Mouse (Mus musculus) neural tube, embryonic 15.5 days (tissue): ENCODE results near the gene Rinl. TPM values are rescaled to one million over a fixed set of nuclear protein-coding genes. Genes with fewer than 3 reads are reported as not detected.

Experiments used
- ATAC-seq: fragments of 200-750 bp; cut with Nextera tagmentation; 2 replicates; pipeline ENCODE4 v1.8.0; 2017; ENCODE audit warnings: mild to moderate bottlenecking, moderate TSS enrichment, moderate library complexity; ENCODE audit not compliant: low FRiP score
- H3K27ac ChIP-seq: fragments of 300-500 bp; sonication (generic); replicated peaks from 2 replicates; pipeline ENCODE4 v1.5.1; 2015; ENCODE audit warnings: mild to moderate bottlenecking, inconsistent platforms
- H3K27me3 ChIP-seq: fragments of 300-500 bp; sonication (generic); replicated peaks from 2 replicates; pipeline ENCODE4 v1.6.1; 2015; ENCODE audit warnings: inconsistent platforms
- H3K36me3 ChIP-seq: fragments of 300-500 bp; sonication (generic); 2 replicates; pipeline ENCODE4 v1.6.1; 2015; ENCODE audit warnings: inconsistent platforms
- H3K4me1 ChIP-seq: fragments of 300-500 bp; sonication (generic); 2 replicates; pipeline ENCODE4 v1.6.1; 2015; ENCODE audit warnings: inconsistent platforms
- H3K4me2 ChIP-seq: fragments of 300-500 bp; sonication (generic); 2 replicates; pipeline ENCODE4 v1.6.1; 2015; ENCODE audit warnings: inconsistent platforms, mild to moderate bottlenecking, moderate library complexity
- H3K4me3 ChIP-seq: fragments of 300-500 bp; sonication (generic); replicated peaks from 2 replicates; pipeline ENCODE4 v1.5.1; 2015; ENCODE audit warnings: mild to moderate bottlenecking, inconsistent platforms
- H3K9ac ChIP-seq: fragments of 300-500 bp; sonication (generic); replicated peaks from 2 replicates; pipeline ENCODE4 v1.6.1; 2015; ENCODE audit warnings: mild to moderate bottlenecking, inconsistent platforms
- H3K9me3 ChIP-seq: fragments of 300-500 bp; sonication (generic); replicated peaks from 2 replicates; pipeline ENCODE4 v1.6.1; 2016; ENCODE audit warnings: inconsistent platforms
- WGBS: fragments of 180-500 bp; shearing (Covaris S2); methylation state at CpG from one replicate; pipeline ENCODE4 v1.1.7; 2015; ENCODE audit warnings: mixed read lengths; 5-methylcytosine and 5-hydroxymethylcytosine counted together
- polyA plus RNA-seq: library from polyadenylated mRNA; unstranded; fragments of >200 nt; fragmentation: Nextera tagmentation; extraction: Ambion mirVana; gene quantifications from 2 replicates; pipeline ENCODE4 v1.2.1, GENCODE M21; 2015

The Rinl gene
- polyA plus RNA-seq, 1 experiment from 2014 or later: 2.9 TPM

GRCm38 (mm10) chr7:28801901-28802670, 13.3 kb downstream of the Rinl start:
- Histone ChIP-seq H3K9ac (no peak overlapping the region), H3K27me3 (no peaks in the 10 kb centered on the region), H3K9me3 (no peaks in the 10 kb centered on the region), H3K4me3 (no peak overlapping the region), H3K4me2 (no peak overlapping the region), H3K36me3 (no peaks in the 10 kb centered on the region), H3K27ac (peak overlapping the region; percentile 74), H3K4me1 (peaks cover 8% of the 10 kb centered on the region)
- WGBS: 15% methylated on average over 10 of the region's 10 CpGs
- no peak for ATAC-seq

DNA sequence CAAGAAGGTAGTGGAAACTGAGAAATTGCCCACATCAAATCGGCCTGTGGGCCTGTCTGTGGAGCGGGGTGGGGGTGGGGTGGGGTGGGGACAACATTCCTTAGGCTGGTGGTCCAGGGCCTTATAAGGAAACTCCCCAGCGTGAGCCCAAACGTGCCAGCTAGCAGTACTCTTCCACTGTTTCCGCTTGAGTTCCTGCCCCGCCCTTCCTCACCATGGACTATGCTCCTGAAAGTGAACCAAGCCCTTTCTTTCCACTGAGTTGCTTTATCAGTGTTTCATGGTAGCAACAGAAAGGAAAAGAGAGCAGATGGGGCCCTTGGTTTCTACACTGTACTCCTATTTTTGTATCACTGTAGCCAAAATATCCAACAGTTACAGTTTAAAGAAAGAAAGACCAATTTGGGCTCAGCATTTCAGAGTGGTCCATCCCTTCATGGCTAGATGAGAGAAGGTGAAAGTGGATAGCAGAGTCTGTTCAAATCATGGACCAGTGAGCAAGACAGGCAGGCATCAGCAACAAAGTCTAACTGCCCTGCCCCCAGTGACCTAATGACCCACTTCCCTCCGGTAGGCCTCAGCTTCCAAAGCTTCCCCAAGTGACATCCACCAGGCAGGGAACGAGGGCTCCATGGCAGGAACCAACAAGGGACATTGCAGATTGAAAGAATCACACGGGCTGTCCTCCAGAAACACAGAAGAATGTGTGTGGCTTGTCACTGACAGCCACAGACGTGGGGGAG, 14.2 kb downstream of the Rinl start:
- no peak overlapping the region for H3K4me3 ChIP-seq
- no peaks in the 10 kb centered on the region for H3K27me3 ChIP-seq
- no peak overlapping the region for H3K9ac ChIP-seq
- H3K36me3 ChIP-seq: no peaks in the 10 kb centered on the region
- H3K9me3 ChIP-seq: no peaks in the 10 kb centered on the region
- H3K4me1 ChIP-seq: peaks cover 14% of the 10 kb centered on the region
- ATAC-seq: no peak
- H3K27ac ChIP-seq: peak overlapping the region; percentile 74
- H3K4me2 ChIP-seq: no peak overlapping the region
- WGBS: 10% methylated on average over 10 of the region's 10 CpGs

DNA sequence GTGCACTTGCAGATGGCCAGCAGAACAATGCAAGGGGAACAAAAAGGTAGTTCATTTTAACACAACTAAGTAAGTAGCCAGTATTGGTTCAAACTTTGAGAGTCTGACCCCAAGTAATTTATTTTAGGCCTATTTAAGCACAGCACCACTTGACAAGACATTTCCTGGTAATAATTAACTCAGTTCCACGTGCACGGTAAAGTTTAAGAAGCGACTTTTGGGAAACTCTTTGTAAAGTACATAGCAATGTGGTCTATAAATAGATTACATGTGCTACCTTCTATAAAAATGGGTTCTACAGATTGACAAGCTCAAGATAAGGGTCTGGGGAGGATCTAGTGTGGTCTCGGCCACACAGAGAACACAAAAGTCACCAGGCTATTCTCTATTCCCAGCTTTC, 15.0 kb downstream of the Rinl start:
- Histone ChIP-seq H3K4me1 (peaks cover 18% of the 10 kb centered on the region), H3K27me3 (no peaks in the 10 kb centered on the region), H3K9ac (no peak overlapping the region), H3K4me2 (no peak overlapping the region), H3K36me3 (no peaks in the 10 kb centered on the region), H3K4me3 (no peak overlapping the region), H3K27ac (peak overlapping the region; percentile 74; the same call in 1 of the 2 replicates), H3K9me3 (no peaks in the 10 kb centered on the region)
- 39% methylated on average over 4 of the region's 4 CpGs for WGBS
- no peak for ATAC-seq

DNA sequence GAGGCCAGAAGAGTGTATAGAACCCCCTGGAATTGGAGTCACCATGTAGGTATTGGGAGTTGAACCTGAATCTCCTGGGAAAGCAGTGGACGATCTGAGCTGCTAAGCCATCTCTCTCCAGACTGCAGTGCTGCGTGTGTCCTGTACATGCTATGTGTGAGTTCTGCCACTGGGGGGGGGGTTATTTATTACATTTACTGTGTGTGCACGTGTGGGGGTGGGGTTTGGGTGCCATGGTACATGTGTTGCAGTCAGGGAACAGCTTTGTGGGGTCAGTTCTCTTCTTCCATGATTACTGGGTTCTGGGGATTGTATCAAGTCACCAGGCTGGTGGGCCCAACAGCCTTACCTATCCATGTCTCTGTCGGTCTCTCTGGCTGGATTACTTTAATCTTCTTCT, 18.1 kb downstream of the Rinl start:
- Histone ChIP-seq H3K9ac (no peak overlapping the region), H3K4me2 (no peak overlapping the region), H3K36me3 (no peaks in the 10 kb centered on the region), H3K27ac (no peak overlapping the region), H3K27me3 (no peaks in the 10 kb centered on the region), H3K4me1 (peaks cover 20% of the 10 kb centered on the region), H3K4me3 (no peak overlapping the region), H3K9me3 (no peaks in the 10 kb centered on the region)
- 73% methylated on average over 4 of the region's 4 CpGs for WGBS
- no peak for ATAC-seq

GRCm38 (mm10) chr7:28807641-28808220, 19.0 kb downstream of the Rinl start:
- no peaks in the 10 kb centered on the region for H3K36me3 ChIP-seq
- peaks cover 28% of the 10 kb centered on the region for H3K4me1 ChIP-seq
- WGBS: 41% methylated on average over 6 of the region's 8 CpGs
- peak overlapping the region; percentile 83 for H3K4me3 ChIP-seq
- no peak for ATAC-seq
- H3K4me2 ChIP-seq: peak overlapping the region; percentile 87
- H3K9me3 ChIP-seq: no peaks in the 10 kb centered on the region
- H3K27me3 ChIP-seq: no peaks in the 10 kb centered on the region
- peak overlapping the region; percentile 100 for H3K27ac ChIP-seq
- peak overlapping the region; percentile 83 for H3K9ac ChIP-seq

DNA sequence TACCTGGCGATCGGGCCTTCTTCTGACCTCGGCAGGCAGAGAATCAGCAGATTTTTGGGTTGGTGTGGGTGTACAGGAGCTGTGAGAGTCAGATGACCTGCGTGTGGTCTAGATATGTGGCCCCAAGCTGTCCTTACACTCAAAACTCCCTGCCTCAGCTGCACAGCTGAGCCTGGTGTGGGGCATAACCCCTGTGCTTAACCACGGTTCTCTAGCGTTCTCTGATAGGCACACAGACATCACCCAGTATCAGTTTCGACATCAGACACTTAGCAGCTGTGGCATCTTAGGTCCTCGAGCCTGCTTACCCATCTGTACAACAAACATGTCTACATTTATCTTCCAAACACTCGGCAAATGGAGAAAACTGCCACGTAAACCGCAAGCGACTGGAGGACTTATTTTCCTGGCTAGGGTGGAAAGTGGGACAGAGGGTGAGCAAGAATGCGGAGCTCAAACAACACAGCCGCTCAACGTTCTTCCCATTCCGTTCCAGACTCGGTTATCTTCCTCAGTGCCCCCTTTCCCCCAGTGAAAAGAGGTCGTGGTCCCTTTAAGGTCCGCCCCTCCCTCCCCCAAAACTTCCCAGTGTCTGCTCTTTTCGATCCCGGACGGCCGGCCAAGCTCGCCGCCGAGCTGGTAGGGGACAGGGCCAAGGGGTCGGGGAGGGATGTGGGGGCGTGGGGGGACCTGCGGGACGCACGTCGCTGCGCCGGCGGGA, 19.6 kb downstream of the Rinl start, which contains the start of gene Hnrnpl:
Hnrnpl (plus strand) TSS at position 321 of the 721 bp plus-strand sequence.
- H3K27ac ChIP-seq: peak within 1 kb of the TSS; percentile 100
- H3K9me3 ChIP-seq: no peaks in the 10 kb centered on the region
- peak within 1 kb of the TSS; percentile 87 for H3K4me2 ChIP-seq
- H3K9ac ChIP-seq: peak within 1 kb of the TSS; percentile 83
- peak within 1 kb of the TSS; percentile 83 for H3K4me3 ChIP-seq
- peaks cover 6% of the 10 kb centered on the region for H3K36me3 ChIP-seq
- ATAC-seq: peak; percentile 2; the same call in 1 of the 2 replicates
- H3K4me1 ChIP-seq: peaks cover 28% of the 10 kb centered on the region
- no peaks in the 10 kb centered on the region for H3K27me3 ChIP-seq
- WGBS: 3% methylated on average over 34 of the region's 35 CpGs

DNA sequence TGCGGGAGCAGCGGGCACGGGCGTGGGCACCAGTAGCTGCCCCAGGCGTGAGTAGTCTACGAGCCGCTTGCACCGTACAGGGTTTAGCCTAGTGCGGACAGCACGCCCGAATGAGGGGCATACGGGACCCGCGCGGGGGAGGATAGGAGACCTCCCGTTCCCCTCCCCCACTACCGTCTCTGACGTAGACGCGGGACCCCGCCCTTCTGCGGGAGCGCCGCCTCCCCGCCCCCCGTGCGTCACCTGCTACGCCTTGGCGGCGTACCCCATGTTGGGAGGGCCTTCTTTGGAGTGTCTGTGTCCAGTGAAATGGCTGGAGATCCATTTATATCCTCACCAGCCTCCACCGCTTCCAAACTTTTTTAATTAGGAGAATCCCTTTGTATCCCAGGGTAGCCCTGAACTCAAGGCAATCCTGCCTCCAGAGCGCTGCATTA, 20.2 kb downstream of the Rinl start:
- no peaks in the 10 kb centered on the region for H3K9me3 ChIP-seq
- peak overlapping the region; percentile 87 for H3K4me2 ChIP-seq
- H3K36me3 ChIP-seq: peaks cover 12% of the 10 kb centered on the region
- H3K4me3 ChIP-seq: peak overlapping the region; percentile 83
- H3K27me3 ChIP-seq: no peaks in the 10 kb centered on the region
- peaks cover 32% of the 10 kb centered on the region for H3K4me1 ChIP-seq
- H3K27ac ChIP-seq: peak overlapping the region; percentile 100
- WGBS: under 1% methylated on average over 32 of the region's 32 CpGs
- peak; percentile 58 for ATAC-seq
- H3K9ac ChIP-seq: peak overlapping the region; percentile 83

GRCm38 (mm10) chr7:28809401-28810089, 20.8 kb downstream of the Rinl start:
- peak overlapping the region; percentile 100 for H3K27ac ChIP-seq
- H3K27me3 ChIP-seq: no peaks in the 10 kb centered on the region
- under 1% methylated on average over 35 of the region's 35 CpGs for WGBS
- peak overlapping the region; percentile 83 for H3K9ac ChIP-seq
- peak; percentile 33 for ATAC-seq
- peaks cover 18% of the 10 kb centered on the region for H3K36me3 ChIP-seq
- H3K4me1 ChIP-seq: peaks cover 33% of the 10 kb centered on the region
- H3K4me2 ChIP-seq: peak overlapping the region; percentile 87
- no peaks in the 10 kb centered on the region for H3K9me3 ChIP-seq
- peak overlapping the region; percentile 83 for H3K4me3 ChIP-seq

GRCm38 (mm10) chr7:28810107-28811066, 21.6 kb downstream of the Rinl start:
- Histone ChIP-seq H3K9ac (peak overlapping the region; percentile 83), H3K4me3 (peak overlapping the region; percentile 83), H3K4me2 (peak overlapping the region; percentile 87), H3K36me3 (peaks cover 26% of the 10 kb centered on the region), H3K4me1 (peaks cover 40% of the 10 kb centered on the region), H3K9me3 (no peaks in the 10 kb centered on the region), H3K27ac (peak overlapping the region; percentile 100), H3K27me3 (no peaks in the 10 kb centered on the region)
- ATAC-seq: peak; percentile 93
- WGBS: under 1% methylated on average over 69 of the region's 70 CpGs

- H3K4me2 ChIP-seq: peak overlapping the region; percentile 77
- under 1% methylated on average over 37 of the region's 40 CpGs for WGBS
- H3K9me3 ChIP-seq: no peaks in the 10 kb centered on the region
- H3K4me1 ChIP-seq: peaks cover 48% of the 10 kb centered on the region
- H3K27ac ChIP-seq: peak overlapping the region; percentile 100
- peak overlapping the region; percentile 83 for H3K4me3 ChIP-seq
- peak overlapping the region; percentile 65 for H3K9ac ChIP-seq
- peaks cover 35% of the 10 kb centered on the region for H3K36me3 ChIP-seq
- H3K27me3 ChIP-seq: no peaks in the 10 kb centered on the region
- ATAC-seq: peak; percentile 48
Measured at GRCm38 (mm10) chr7:28811228-28811627, 22.5 kb downstream of the Rinl start.
